Mouse (Mus musculus): ENCODE measurements around the gene Tnk1. TPM values are rescaled to one million over a fixed set of nuclear protein-coding genes. Genes with fewer than 3 reads are reported as not detected.
A peak's percentile ranks its signal among the peaks of the same experiment; 100 is the strongest.

Gene Tnk1
- polyA plus RNA-seq, 1 experiment from 2014 or later: 0.23 TPM

DNA sequence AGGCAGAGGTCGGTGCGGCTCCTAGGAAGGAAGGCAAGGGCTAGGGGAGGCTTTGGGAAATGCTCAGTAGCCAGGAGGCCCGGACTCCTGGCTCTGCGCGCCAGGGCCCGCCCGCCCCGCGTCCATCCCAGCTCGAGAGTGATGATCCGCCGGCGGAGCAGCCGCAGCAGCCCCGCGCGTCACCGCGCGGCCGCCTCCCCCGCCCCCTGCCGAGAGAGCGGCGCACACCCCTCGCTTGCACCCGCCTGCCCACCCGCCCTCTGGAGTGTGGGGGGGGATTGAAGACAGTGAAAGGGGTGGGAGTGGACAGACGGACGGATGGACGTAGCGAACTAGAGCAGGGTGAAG lies 21.0 kb downstream of the Tnk1 start, which contains the start of gene Nlgn2:
Gene Nlgn2, minus strand, starts transcription at position 181 of the 348 bp plus-strand sequence.
- H3K4me3 ChIP-seq (ENCODE audit: low read depth, low read length): peak within 1 kb of the TSS; percentile 72
- H3K27ac ChIP-seq (ENCODE audit: low read depth, low read length): peak within 1 kb of the TSS; percentile 80
- no peak for DNase-seq (ENCODE audit: low spot score)
- peak within 1 kb of the TSS; percentile 79 for H3K9ac ChIP-seq (ENCODE audit: low read length)
- H3K36me3 ChIP-seq (ENCODE audit: control insufficient read depth, insufficient read depth, low read length): peaks cover 2% of the 10 kb centered on the region; the same call in 1 of the 2 replicates
- 0% methylated on average over 18 of the region's 32 CpGs for WGBS
- no peak for ATAC-seq (ENCODE audit: insufficient read depth, low FRiP score, low TSS enrichment)
- H3K4me1 ChIP-seq (ENCODE audit: control insufficient read depth, insufficient read depth, low read length): peaks cover 26% of the 10 kb centered on the region
- H3K4me2 ChIP-seq (ENCODE audit: low read depth): peak within 1 kb of the TSS; percentile 95
- peaks cover 5% of the 10 kb centered on the region; the same call in 1 of the 2 replicates for H3K27me3 ChIP-seq (ENCODE audit: control insufficient read depth, insufficient read depth, low read length)
- no peaks in the 10 kb centered on the region for H3K9me3 ChIP-seq (ENCODE audit: control insufficient read depth, low read length)

DNA sequence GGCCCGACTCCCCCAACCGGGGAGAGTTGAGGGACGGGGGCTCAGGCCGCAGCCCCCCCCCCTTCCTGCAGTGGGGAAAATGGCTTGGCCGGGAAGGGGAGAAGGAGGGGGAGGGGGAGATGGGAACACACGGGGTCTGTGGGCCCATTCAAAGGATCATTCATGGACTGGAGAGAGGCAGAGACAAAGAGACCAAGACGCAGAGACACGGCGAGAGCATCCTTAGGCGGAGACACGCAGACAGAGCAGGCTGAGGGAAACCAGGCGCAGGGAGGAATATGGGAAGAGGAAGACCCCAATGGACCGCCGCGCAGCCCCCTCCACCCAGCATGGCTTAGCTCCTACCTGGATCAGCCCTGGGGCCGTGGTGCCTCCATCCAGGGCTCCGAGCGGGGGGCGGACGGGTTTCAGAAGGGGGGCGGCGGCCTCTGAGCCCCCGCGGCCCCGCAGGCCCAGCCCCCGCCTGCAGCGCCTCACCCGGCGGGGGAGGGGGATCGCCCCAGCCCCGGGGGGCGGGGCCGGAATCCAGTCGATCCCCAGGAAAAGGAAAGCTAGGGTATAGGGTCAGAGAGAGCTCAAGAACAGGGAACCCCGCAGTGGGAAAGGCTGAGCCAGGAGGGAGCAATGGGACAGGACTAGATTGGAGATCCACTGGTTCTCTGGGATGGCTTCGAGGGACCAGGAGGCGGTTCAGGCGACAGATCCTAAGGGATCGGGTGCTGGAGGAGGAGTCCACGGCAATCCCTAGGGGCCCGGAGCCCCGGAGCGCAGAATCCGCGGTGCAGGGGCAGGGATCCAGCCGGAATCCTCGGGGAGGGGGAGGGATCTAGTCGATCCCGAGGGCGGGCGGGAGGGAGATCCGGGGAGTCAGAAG lies 21.6 kb downstream of the Tnk1 start:
- Histone ChIP-seq H3K4me2 (ENCODE audit: low read depth) (peak overlapping the region; percentile 95), H3K4me3 (ENCODE audit: low read depth, low read length) (peak overlapping the region; percentile 72), H3K9me3 (ENCODE audit: control insufficient read depth, low read length) (no peaks in the 10 kb centered on the region), H3K27me3 (ENCODE audit: control insufficient read depth, insufficient read depth, low read length) (peaks cover 5% of the 10 kb centered on the region; the same call in 1 of the 2 replicates), H3K9ac (ENCODE audit: low read length) (peak overlapping the region; percentile 79), H3K36me3 (ENCODE audit: control insufficient read depth, insufficient read depth, low read length) (peaks cover 2% of the 10 kb centered on the region; the same call in 1 of the 2 replicates), H3K27ac (ENCODE audit: low read depth, low read length) (peak overlapping the region; percentile 80), H3K4me1 (ENCODE audit: control insufficient read depth, insufficient read depth, low read length) (peaks cover 26% of the 10 kb centered on the region)
- under 1% methylated on average over 43 of the region's 52 CpGs for WGBS
- peak; percentile 59 for DNase-seq (ENCODE audit: low spot score)
- peak; percentile 14; the same call in 1 of the 2 replicates for ATAC-seq (ENCODE audit: insufficient read depth, low FRiP score, low TSS enrichment)

DNA sequence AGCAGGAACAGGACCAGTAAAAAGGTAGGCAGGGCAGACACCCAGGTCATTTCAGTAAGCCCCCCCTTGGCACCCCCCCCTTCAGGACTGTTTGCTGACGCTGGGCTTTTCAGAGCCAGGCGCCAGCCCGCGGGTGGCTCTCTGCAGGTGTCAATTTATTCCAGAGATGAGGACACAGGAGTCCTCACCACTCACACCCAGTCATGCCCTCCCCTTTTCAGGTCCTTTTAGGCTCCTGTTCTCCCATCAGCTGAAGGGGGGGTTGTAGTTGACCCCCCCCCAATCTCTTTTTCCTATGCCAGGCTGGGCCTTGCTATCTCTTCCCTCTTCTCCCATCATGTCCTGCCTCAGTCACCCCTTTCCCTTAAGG lies 22.6 kb downstream of the Tnk1 start:
- peak overlapping the region; percentile 95 for H3K4me2 ChIP-seq (ENCODE audit: low read depth)
- H3K36me3 ChIP-seq (ENCODE audit: control insufficient read depth, insufficient read depth, low read length): peaks cover 2% of the 10 kb centered on the region; the same call in 1 of the 2 replicates
- H3K4me3 ChIP-seq (ENCODE audit: low read depth, low read length): peak overlapping the region; percentile 72
- H3K27ac ChIP-seq (ENCODE audit: low read depth, low read length): peak overlapping the region; percentile 47; the same call in 1 of the 2 replicates
- no peak for DNase-seq (ENCODE audit: low spot score)
- peaks cover 26% of the 10 kb centered on the region for H3K4me1 ChIP-seq (ENCODE audit: control insufficient read depth, insufficient read depth, low read length)
- H3K9me3 ChIP-seq (ENCODE audit: control insufficient read depth, low read length): no peaks in the 10 kb centered on the region
- no peak for ATAC-seq (ENCODE audit: insufficient read depth, low FRiP score, low TSS enrichment)
- H3K27me3 ChIP-seq (ENCODE audit: control insufficient read depth, insufficient read depth, low read length): peaks cover 5% of the 10 kb centered on the region; the same call in 1 of the 2 replicates
- WGBS: 2% methylated on average over 4 of the region's 4 CpGs
- H3K9ac ChIP-seq (ENCODE audit: low read length): peak overlapping the region; percentile 79

DNA sequence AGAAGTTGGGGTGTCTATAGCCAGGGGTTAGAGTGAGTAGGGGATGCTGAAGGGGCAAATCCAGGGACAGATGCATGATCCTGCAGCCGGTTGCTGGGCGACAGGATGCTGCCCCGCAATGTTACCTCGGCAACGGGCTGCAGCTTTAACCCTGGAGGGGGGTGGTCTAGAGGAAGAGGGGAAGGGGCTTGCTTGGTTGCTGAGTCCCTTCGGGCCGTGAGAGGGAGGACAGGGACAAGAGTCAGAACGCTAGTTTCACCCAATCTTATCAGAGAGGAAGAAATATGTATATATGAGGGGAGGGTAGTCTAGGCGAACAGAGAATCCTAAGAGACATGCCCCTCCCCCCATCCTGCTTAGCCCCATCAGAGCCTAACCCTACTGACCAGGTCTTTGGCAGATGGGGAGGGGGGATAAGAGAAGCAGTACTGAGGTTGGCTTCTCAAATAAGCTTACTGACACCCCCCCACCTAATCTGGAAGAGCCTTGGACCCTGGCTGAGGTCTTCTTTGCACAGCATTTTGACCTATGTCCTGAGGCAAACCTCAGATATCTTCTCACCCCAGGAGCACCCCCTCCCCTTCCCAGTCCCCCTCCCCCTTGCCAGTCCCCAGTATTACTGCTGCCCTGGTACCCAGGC lies 23.1 kb downstream of the Tnk1 start:
- DNase-seq (ENCODE audit: low spot score): peak; percentile 77

DNA sequence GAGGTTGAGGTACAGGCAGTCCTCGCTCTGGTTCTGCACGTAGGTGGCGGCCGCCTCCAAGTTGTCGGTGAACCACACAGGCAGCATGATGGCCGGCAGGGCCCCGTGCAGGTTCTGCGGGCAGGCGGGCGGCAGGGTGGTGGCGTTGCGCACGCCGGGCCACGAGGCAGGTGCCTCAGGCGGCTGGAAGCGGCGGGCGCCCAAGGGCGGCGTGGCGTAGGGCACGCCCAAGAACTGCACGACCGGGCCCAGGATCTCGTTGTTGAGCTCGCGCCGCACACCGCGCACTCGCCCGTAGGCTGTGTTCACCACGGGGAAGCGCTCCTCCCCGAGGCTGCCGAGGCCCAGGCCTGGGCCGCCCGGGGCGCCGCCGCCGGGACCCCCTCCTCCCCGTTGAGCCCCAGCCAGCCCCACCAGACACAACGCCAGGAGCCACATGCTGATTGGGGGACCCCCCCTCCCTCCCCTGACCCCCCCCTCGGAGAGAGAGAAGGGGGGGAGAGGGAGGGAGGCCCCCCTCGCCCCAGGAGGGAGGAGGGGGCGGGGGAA lies 24.5 kb downstream of the Tnk1 start:
- peak overlapping the region; percentile 76 for H3K9ac ChIP-seq (ENCODE audit: low read length)
- H3K4me1 ChIP-seq (ENCODE audit: control insufficient read depth, insufficient read depth, low read length): peaks cover 26% of the 10 kb centered on the region
- 8% methylated on average over 34 of the region's 48 CpGs for WGBS
- H3K4me3 ChIP-seq (ENCODE audit: low read depth, low read length): peak overlapping the region; percentile 72
- ATAC-seq (ENCODE audit: insufficient read depth, low FRiP score, low TSS enrichment): no peak
- no peaks in the 10 kb centered on the region for H3K9me3 ChIP-seq (ENCODE audit: control insufficient read depth, low read length)
- DNase-seq (ENCODE audit: low spot score): peak; percentile 51
- peaks cover 5% of the 10 kb centered on the region; the same call in 1 of the 2 replicates for H3K27me3 ChIP-seq (ENCODE audit: control insufficient read depth, insufficient read depth, low read length)
- peak overlapping the region; percentile 95 for H3K4me2 ChIP-seq (ENCODE audit: low read depth)
- H3K36me3 ChIP-seq (ENCODE audit: control insufficient read depth, insufficient read depth, low read length): peaks cover 2% of the 10 kb centered on the region; the same call in 1 of the 2 replicates
- no peak overlapping the region for H3K27ac ChIP-seq (ENCODE audit: low read depth, low read length)

More for the DNA sequence above, 23.1 kb downstream of the Tnk1 start:
- Histone ChIP-seq H3K27ac (ENCODE audit: low read depth, low read length) (no peak overlapping the region), H3K36me3 (ENCODE audit: control insufficient read depth, insufficient read depth, low read length) (peaks cover 2% of the 10 kb centered on the region; the same call in 1 of the 2 replicates), H3K4me2 (ENCODE audit: low read depth) (peak overlapping the region; percentile 95), H3K27me3 (ENCODE audit: control insufficient read depth, insufficient read depth, low read length) (peaks cover 5% of the 10 kb centered on the region; the same call in 1 of the 2 replicates), H3K4me1 (ENCODE audit: control insufficient read depth, insufficient read depth, low read length) (peaks cover 26% of the 10 kb centered on the region), H3K9me3 (ENCODE audit: control insufficient read depth, low read length) (no peaks in the 10 kb centered on the region), H3K4me3 (ENCODE audit: low read depth, low read length) (peak overlapping the region; percentile 72), H3K9ac (ENCODE audit: low read length) (peak overlapping the region; percentile 2; the same call in 1 of the 2 replicates)
- 2% methylated on average over 9 of the region's 9 CpGs for WGBS
- ATAC-seq (ENCODE audit: insufficient read depth, low FRiP score, low TSS enrichment): no peak

DNA sequence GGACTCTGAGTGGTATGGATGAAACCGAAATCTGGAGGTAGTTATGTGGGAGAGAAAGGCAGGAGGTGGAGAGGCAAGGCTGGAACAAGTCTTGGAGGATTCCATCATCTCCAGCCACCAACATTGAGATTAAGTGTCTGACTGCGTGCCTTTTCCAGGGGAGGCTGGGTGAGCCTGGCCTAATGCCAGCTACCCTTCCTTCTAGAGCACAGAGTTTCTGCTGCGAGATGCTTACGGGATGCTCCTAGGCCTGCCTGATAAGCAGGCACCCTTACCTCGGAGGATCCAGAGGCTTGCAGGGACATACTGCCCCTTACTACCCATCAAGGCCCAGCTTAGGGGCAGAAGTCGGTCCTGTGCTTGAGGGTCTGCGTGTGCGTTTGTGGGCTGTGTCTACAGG lies 25.0 kb downstream of the Tnk1 start:
- DNase-seq (ENCODE audit: low spot score) (no peak), ATAC-seq (ENCODE audit: insufficient read depth, low FRiP score, low TSS enrichment) (no peak)
- Histone ChIP-seq H3K27ac (ENCODE audit: low read depth, low read length) (no peak overlapping the region), H3K27me3 (ENCODE audit: control insufficient read depth, insufficient read depth, low read length) (peaks cover 5% of the 10 kb centered on the region; the same call in 1 of the 2 replicates), H3K4me1 (ENCODE audit: control insufficient read depth, insufficient read depth, low read length) (peaks cover 26% of the 10 kb centered on the region), H3K36me3 (ENCODE audit: control insufficient read depth, insufficient read depth, low read length) (peaks cover 4% of the 10 kb centered on the region; the same call in 1 of the 2 replicates), H3K9ac (ENCODE audit: low read length) (peak overlapping the region; percentile 76), H3K4me3 (ENCODE audit: low read depth, low read length) (peak overlapping the region; percentile 72; the same call in 1 of the 2 replicates), H3K9me3 (ENCODE audit: control insufficient read depth, low read length) (no peaks in the 10 kb centered on the region), H3K4me2 (ENCODE audit: low read depth) (peak overlapping the region; percentile 95)
- 58% methylated on average over 8 of the region's 8 CpGs for WGBS

DNA sequence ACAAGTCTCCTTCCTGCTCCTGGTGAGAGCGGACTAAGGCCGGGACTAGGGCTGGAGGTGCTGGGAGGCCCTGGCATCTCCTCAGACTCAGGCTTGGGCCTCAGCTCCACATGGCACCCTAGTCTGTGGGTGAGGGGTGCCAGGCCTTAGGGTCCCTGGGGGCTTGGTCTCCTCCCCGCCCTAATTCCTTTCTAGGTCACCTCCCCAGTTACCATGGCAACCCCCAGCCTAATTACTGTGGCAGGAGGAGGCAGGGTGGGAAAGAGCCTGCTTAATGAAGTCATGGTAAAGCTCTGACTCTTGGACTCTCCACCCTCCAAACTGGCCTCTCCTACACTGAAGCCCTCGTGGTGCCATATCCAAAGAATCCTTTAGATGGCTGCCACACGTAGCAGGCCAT lies 29.7 kb downstream of the Tnk1 start:
- no peak for DNase-seq (ENCODE audit: low spot score)
- Histone ChIP-seq H3K4me2 (ENCODE audit: low read depth) (no peak overlapping the region), H3K4me1 (ENCODE audit: control insufficient read depth, insufficient read depth, low read length) (peaks cover 3% of the 10 kb centered on the region), H3K36me3 (ENCODE audit: control insufficient read depth, insufficient read depth, low read length) (peaks cover 19% of the 10 kb centered on the region), H3K9ac (ENCODE audit: low read length) (0 out of 2 replicates have a peak overlapping the region, but pooled peaks have one; percentile 10), H3K27ac (ENCODE audit: low read depth, low read length) (no peak overlapping the region), H3K9me3 (ENCODE audit: control insufficient read depth, low read length) (no peaks in the 10 kb centered on the region), H3K4me3 (ENCODE audit: low read depth, low read length) (no peak overlapping the region; the same call in 1 of the 2 replicates), H3K27me3 (ENCODE audit: control insufficient read depth, insufficient read depth, low read length) (peaks cover 3% of the 10 kb centered on the region; the same call in 1 of the 2 replicates)
- ATAC-seq (ENCODE audit: insufficient read depth, low FRiP score, low TSS enrichment): no peak
- 72% methylated on average over 5 of the region's 5 CpGs for WGBS

DNA sequence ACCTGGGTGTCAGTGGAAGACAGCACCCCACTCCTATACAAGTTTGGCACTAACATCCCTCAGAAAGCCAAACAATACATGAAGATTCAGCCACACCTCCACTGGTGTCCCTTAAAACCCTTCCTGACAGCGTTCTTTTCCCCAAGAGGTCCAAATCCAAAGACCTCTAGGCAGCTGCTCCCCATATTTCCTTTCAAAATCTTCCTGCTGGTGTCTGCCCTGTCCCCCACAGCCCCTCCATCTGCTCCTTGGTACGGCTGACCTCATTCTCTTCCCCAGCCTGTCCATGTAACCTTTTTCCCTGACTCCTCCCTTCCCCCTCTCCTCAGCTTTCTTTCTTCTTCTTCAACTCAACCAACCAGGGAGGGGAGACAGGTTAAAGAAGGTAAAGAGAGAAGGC lies 35.1 kb downstream of the Tnk1 start:
- ATAC-seq (ENCODE audit: insufficient read depth, low FRiP score, low TSS enrichment) (no peak), DNase-seq (ENCODE audit: low spot score) (no peak)
- Histone ChIP-seq H3K36me3 (ENCODE audit: control insufficient read depth, insufficient read depth, low read length) (peaks cover 15% of the 10 kb centered on the region), H3K27me3 (ENCODE audit: control insufficient read depth, insufficient read depth, low read length) (no peaks in the 10 kb centered on the region), H3K4me3 (ENCODE audit: low read depth, low read length) (no peak overlapping the region), H3K9ac (ENCODE audit: low read length) (no peak overlapping the region), H3K9me3 (ENCODE audit: control insufficient read depth, low read length) (no peaks in the 10 kb centered on the region), H3K4me1 (ENCODE audit: control insufficient read depth, insufficient read depth, low read length) (no peaks in the 10 kb centered on the region), H3K4me2 (ENCODE audit: low read depth) (no peak overlapping the region), H3K27ac (ENCODE audit: low read depth, low read length) (no peak overlapping the region)
- WGBS: 76% methylated on average over 2 of the region's 2 CpGs

Measured in neural tube, embryonic 11.5 days (tissue).